Mouse (Mus musculus) heart, embryonic 16.5 days (tissue): Measurements from ENCODE around the gene Usp48. TPM values are rescaled to one million over a fixed set of nuclear protein-coding genes. Genes with fewer than 3 reads are reported as not detected.

Source experiments
- ATAC-seq: fragments of 200-750 bp; cut with Nextera tagmentation; replicated peaks from 2 replicates; pipeline ENCODE4 v1.8.0; 2017; ENCODE audit warnings: moderate number of reproducible peaks; ENCODE audit not compliant: insufficient read depth, low FRiP score; ENCODE audit errors: extremely low read depth
- H3K27ac ChIP-seq: fragments of 300-500 bp; sonication (generic); 2 replicates; pipeline ENCODE4 v1.5.1; 2014; ENCODE audit warnings: mild to moderate bottlenecking, low read length, control low read depth, moderate library complexity
- H3K27me3 ChIP-seq: fragments of 300-500 bp; sonication (generic); 2 replicates; pipeline ENCODE4 v1.6.1; 2014; ENCODE audit warnings: low read length, mixed read lengths; ENCODE audit not compliant: control insufficient read depth, insufficient read depth
- H3K36me3 ChIP-seq: fragments of 300-500 bp; sonication (generic); 2 replicates; pipeline ENCODE4 v1.6.1; 2014; ENCODE audit not compliant: control insufficient read depth, insufficient read depth
- H3K4me1 ChIP-seq: fragments of 300-500 bp; sonication (generic); 2 replicates; pipeline ENCODE4 v1.6.1; 2014; ENCODE audit warnings: low read length, mixed read lengths; ENCODE audit not compliant: control insufficient read depth, insufficient read depth
- H3K4me2 ChIP-seq: fragments of 300-500 bp; sonication (generic); 2 replicates; pipeline ENCODE4 v1.6.1; 2014; ENCODE audit warnings: low read depth, mild to moderate bottlenecking, control low read depth, low read length
- H3K4me3 ChIP-seq: fragments of 300-500 bp; sonication (generic); 2 replicates; pipeline ENCODE4 v1.5.1; 2014; ENCODE audit warnings: mild to moderate bottlenecking, control low read depth, low read length
- H3K9ac ChIP-seq: fragments of 300-500 bp; sonication (generic); 2 replicates; pipeline ENCODE4 v1.6.1; 2014; ENCODE audit warnings: low read length, control low read depth
- H3K9me3 ChIP-seq: fragments of 300-500 bp; sonication (generic); replicated peaks from 2 replicates; pipeline ENCODE4 v1.6.1; 2016; ENCODE audit warnings: low read length; ENCODE audit not compliant: control insufficient read depth
- WGBS: fragments of 180-500 bp; shearing (Covaris S2); extraction: QIAGEN DNeasy Blood & Tissue Kit; methylation state at CpG from one replicate; pipeline ENCODE4 v1.1.7; 2014; 5-methylcytosine and 5-hydroxymethylcytosine counted together
- polyA plus RNA-seq: library from polyadenylated mRNA; unstranded; fragments of >200 nt; fragmentation: Nextera tagmentation; extraction: Ambion mirVana; gene quantifications from 2 replicates; pipeline ENCODE4 v1.2.1, GENCODE M21; 2015

Gene Usp48
- polyA plus RNA-seq, 1 experiment from 2014 or later: 34.8 TPM

DNA sequence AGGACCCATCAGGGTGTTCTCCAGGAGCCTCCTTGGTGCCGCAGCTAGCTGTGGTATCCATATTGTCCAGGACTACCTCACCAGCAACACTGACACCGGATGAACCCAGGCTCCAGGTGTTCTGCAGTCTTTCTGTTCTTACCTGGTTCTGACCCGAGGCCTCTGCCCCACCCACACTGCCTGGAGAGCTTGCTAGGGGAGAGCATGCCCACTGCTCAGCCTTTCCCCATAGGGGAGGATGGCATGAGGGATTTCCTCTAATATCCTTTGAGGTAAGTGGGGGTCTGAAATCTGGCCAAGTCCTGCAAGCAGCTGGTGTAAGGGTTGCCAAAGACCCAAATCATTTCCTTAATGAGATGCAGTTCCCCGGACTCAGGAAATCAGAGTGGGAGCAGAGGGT lies 69.9 kb downstream of the Usp48 start:
- no peak overlapping the region for H3K4me2 ChIP-seq
- peaks cover 15% of the 10 kb centered on the region for H3K4me1 ChIP-seq
- H3K36me3 ChIP-seq: no peaks in the 10 kb centered on the region
- H3K27ac ChIP-seq: no peak overlapping the region
- H3K4me3 ChIP-seq: no peak overlapping the region
- ATAC-seq: no peak
- WGBS: 79% methylated on average over 4 of the region's 4 CpGs
- peaks cover 34% of the 10 kb centered on the region for H3K27me3 ChIP-seq
- H3K9me3 ChIP-seq: no peaks in the 10 kb centered on the region
- no peak overlapping the region for H3K9ac ChIP-seq

- Histone ChIP-seq H3K9me3 (no peaks in the 10 kb centered on the region), H3K4me3 (peak within 1 kb of the TSS; percentile 58), H3K36me3 (no peaks in the 10 kb centered on the region), H3K27ac (no peak within 1 kb of the TSS), H3K9ac (peak within 1 kb of the TSS; percentile 63), H3K27me3 (peaks cover 34% of the 10 kb centered on the region), H3K4me2 (peak within 1 kb of the TSS; percentile 87), H3K4me1 (peaks cover 15% of the 10 kb centered on the region)
- ATAC-seq: peak; percentile 42; the same call in 1 of the 2 replicates
- WGBS: under 1% methylated on average over 42 of the region's 44 CpGs
Measured at GRCm38 (mm10) chr4:137664433-137664979, 71.0 kb downstream of the Usp48 start, which contains the start of gene Rap1gap. Rap1gap (plus strand) TSS chr4:137664726.

DNA sequence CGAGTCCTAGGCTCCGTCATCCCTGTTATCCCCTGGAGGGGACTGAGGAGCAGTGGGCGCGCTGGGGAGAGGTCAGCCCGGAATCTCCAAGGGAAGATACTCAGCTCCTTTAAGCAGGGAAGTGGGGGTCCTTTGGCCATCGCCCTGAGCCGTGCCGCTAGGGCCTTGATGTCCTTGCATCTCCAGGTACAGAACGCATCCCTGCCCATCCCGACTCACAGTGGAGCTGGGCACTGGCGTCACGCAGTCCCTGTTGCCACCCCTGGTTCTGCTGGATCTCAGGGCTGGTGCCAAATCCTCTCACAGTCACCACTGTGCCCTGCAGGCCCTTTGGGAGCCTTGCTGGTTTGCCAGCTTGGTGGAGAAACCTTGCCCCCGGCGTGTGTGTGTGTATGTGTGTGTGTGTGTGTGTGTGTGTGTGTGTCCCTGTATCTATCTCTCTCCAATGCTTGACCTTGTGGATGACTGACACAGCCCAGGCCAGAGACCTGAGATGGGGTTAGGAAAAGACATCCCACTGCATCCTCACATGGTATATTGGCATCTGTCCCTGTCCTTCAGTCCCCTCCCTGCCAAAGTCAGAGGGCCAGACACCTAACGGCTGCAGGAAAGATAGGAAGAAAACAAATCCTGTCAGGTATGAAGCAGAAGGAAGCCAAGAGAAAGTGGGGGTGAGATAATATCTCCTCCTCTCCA lies 71.6 kb downstream of the Usp48 start:
- ATAC-seq: no peak
- H3K36me3 ChIP-seq: no peaks in the 10 kb centered on the region
- WGBS: 5% methylated on average over 15 of the region's 15 CpGs
- peaks cover 15% of the 10 kb centered on the region for H3K4me1 ChIP-seq
- peak overlapping the region; percentile 87 for H3K4me2 ChIP-seq
- no peaks in the 10 kb centered on the region for H3K9me3 ChIP-seq
- H3K27me3 ChIP-seq: peaks cover 34% of the 10 kb centered on the region
- no peak overlapping the region for H3K27ac ChIP-seq
- H3K4me3 ChIP-seq: peak overlapping the region; percentile 58
- peak overlapping the region; percentile 63 for H3K9ac ChIP-seq

- Histone ChIP-seq H3K27me3 (peaks cover 34% of the 10 kb centered on the region), H3K4me2 (no peak overlapping the region), H3K4me1 (peaks cover 12% of the 10 kb centered on the region), H3K9me3 (no peaks in the 10 kb centered on the region), H3K9ac (no peak overlapping the region), H3K36me3 (no peaks in the 10 kb centered on the region), H3K27ac (no peak overlapping the region), H3K4me3 (no peak overlapping the region)
- no peak for ATAC-seq
- 87% methylated on average over 5 of the region's 5 CpGs for WGBS
Measured at GRCm38 (mm10) chr4:137665791-137666190, 72.2 kb downstream of the Usp48 start.

DNA sequence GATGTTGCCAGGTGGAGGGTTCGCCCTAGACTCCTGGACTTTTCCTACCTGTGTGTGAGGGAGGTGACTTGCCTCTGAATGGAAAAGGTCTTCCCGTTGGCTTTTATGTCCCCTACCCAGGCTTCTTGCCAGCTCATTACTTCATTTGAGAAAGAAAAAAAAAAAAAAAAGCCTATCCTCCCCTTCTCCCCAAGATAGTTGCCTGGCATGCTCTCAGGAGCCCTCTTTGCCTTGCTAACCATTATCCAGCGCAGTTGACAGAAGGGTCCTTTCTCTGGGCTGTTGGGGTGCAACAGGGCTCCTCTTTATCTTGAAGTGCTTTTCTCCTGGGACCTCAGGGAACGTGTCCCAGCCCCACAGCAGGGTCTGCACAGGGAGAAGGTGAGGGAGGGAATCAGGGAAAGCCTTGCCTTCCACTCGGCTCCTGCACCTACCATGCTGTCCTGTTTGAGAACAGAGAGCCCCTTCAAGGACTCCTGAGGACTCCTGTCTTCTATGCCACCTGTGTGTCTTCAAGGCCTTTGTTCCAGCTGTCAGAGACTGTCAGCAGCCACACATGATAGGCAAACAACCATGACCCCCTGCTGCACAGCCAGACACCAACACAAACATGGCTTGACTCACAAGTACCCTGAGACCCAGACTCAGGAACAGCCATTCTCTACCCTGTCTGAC lies 72.9 kb downstream of the Usp48 start:
- 53% methylated on average over 5 of the region's 5 CpGs for WGBS
- no peak for ATAC-seq
- Histone ChIP-seq H3K4me1 (peaks cover 8% of the 10 kb centered on the region), H3K4me2 (no peak overlapping the region), H3K9me3 (no peaks in the 10 kb centered on the region), H3K4me3 (no peak overlapping the region), H3K9ac (no peak overlapping the region), H3K27me3 (peaks cover 34% of the 10 kb centered on the region), H3K27ac (no peak overlapping the region), H3K36me3 (no peaks in the 10 kb centered on the region)

GRCm38 (mm10) chr4:137666958-137667345 lies 73.4 kb downstream of the Usp48 start:
- Histone ChIP-seq H3K4me3 (no peak overlapping the region), H3K4me1 (peaks cover 8% of the 10 kb centered on the region), H3K27me3 (peaks cover 34% of the 10 kb centered on the region), H3K9me3 (no peaks in the 10 kb centered on the region), H3K9ac (no peak overlapping the region), H3K4me2 (no peak overlapping the region), H3K27ac (no peak overlapping the region), H3K36me3 (no peaks in the 10 kb centered on the region)
- WGBS: 65% methylated on average over 8 of the region's 8 CpGs
- ATAC-seq: no peak

DNA sequence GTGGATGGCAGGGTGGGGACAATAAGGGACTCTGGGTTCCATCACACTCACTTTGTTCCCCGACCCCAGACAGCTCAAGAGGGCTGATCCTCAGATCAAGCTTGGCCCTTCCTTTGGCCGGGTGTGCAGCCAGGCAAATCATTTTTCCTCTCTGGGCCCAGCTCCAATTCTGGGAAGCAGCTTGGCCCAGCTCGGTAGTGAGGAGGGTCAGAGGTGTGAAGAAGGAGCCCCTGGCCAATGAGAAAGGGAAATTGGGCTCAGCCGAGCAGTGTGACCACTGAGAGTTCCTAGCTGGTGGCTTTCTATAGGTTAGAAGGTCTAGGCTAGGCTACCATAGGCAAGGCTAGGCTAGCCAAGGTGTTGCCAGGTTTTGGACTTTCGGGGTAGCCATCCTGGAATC lies 74.2 kb downstream of the Usp48 start:
- Histone ChIP-seq H3K4me1 (peaks cover 8% of the 10 kb centered on the region), H3K27me3 (peaks cover 34% of the 10 kb centered on the region)
- 28% methylated on average over 5 of the region's 5 CpGs for WGBS

GRCm38 (mm10) chr4:137671711-137672500 lies 78.4 kb downstream of the Usp48 start:
- no peaks in the 10 kb centered on the region for H3K9me3 ChIP-seq
- ATAC-seq: no peak
- 70% methylated on average over 13 of the region's 13 CpGs for WGBS
- no peak overlapping the region for H3K9ac ChIP-seq
- no peaks in the 10 kb centered on the region for H3K36me3 ChIP-seq
- H3K27me3 ChIP-seq: peaks cover 9% of the 10 kb centered on the region
- H3K4me2 ChIP-seq: no peak overlapping the region
- H3K4me1 ChIP-seq: peaks cover 5% of the 10 kb centered on the region
- no peak overlapping the region for H3K27ac ChIP-seq
- H3K4me3 ChIP-seq: no peak overlapping the region

More for the DNA sequence above, 74.2 kb downstream of the Usp48 start:
- H3K9me3 ChIP-seq: no peaks in the 10 kb centered on the region
- H3K9ac ChIP-seq: no peak overlapping the region
- no peaks in the 10 kb centered on the region for H3K36me3 ChIP-seq
- no peak overlapping the region for H3K4me3 ChIP-seq
- no peak for ATAC-seq
- no peak overlapping the region for H3K27ac ChIP-seq
- H3K4me2 ChIP-seq: no peak overlapping the region
